Mouse (Mus musculus): ENCODE measurements at regions not wholly inside any gene's neighbourhood (a gene's known extent, or its start where the extent isn't known, plus 50 kb on each side); places are given as distances from the start of the nearest gene placed in this dataset.

- DNase-seq (ENCODE audit: low read depth, low spot score), result no peak
These were observed 50.6 kb upstream of the Dusp10 start for GRCm38 (mm10) chr1:183962486-183962885.

GRCm38 (mm10) chr1:183963286-183963685 lies 49.8 kb upstream of the Dusp10 start:
- DNase-seq (ENCODE audit: low read depth, low spot score), result no peak

Data from brain, adult 2 months (tissue).